Mouse (Mus musculus): ENCODE data around the gene Eml6.

DNA sequence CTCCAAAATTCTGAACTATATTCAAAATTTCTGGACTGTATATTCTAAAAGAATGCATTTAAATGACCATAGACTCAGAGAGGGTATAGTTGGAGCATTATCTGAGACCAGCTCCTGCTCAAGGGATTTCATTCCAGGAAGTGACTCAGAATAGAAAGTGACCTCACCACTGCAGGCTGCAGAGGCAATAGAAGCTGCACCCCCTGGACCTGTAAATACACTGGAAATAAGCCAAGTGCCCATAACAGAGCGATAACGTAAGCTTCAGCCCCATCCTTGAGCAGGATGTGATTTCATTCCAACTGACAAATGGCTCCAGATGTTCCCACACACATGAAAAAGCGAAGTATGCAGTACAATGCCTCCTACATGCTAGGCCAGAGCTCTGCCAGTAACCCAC is 186.1 kb downstream of the Eml6 start:
- no peak for TF ChIP-seq CTCF (IDR thresholded peaks at IDR 0.05; ENCODE audit: control insufficient read depth, insufficient read depth, low read length)
- no peak for TF ChIP-seq POLR2A (IDR thresholded peaks at IDR 0.05; ENCODE audit: borderline replicate concordance, control insufficient read depth, low read depth, low read length)

Measured in bone marrow, adult 2 months (tissue).